Mouse (Mus musculus) liver, embryonic 16.5 days (tissue): ENCODE results near the gene Ankdd1a. TPM values are rescaled to one million over a fixed set of nuclear protein-coding genes. Genes with fewer than 3 reads are reported as not detected.
A peak's percentile ranks its signal among the peaks of the same experiment; 100 is the strongest.

Source experiments
- ATAC-seq: fragments of 200-750 bp; cut with Nextera tagmentation; 2 replicates; pipeline ENCODE4 v1.8.0; 2017; ENCODE audit warnings: low read depth, mild to moderate bottlenecking, moderate number of reproducible peaks, moderate library complexity
- H3K27ac ChIP-seq: fragments of 300-500 bp; sonication (generic); 2 replicates; pipeline ENCODE4 v1.5.1; 2014; ENCODE audit warnings: mild to moderate bottlenecking, low read length
- H3K27me3 ChIP-seq: fragments of 300-500 bp; sonication (generic); 2 replicates; pipeline ENCODE4 v1.6.1; 2014; ENCODE audit warnings: low read depth, low read length, mixed read lengths; ENCODE audit not compliant: control insufficient read depth, insufficient read depth
- H3K36me3 ChIP-seq: fragments of 300-500 bp; sonication (generic); 2 replicates; pipeline ENCODE4 v1.6.1; 2014; ENCODE audit warnings: mild to moderate bottlenecking; ENCODE audit not compliant: control insufficient read depth, insufficient read depth
- H3K4me1 ChIP-seq: fragments of 300-500 bp; sonication (generic); 2 replicates; pipeline ENCODE4 v1.6.1; 2014; ENCODE audit warnings: low read depth, low read length, mixed read lengths; ENCODE audit not compliant: control insufficient read depth
- H3K4me2 ChIP-seq: fragments of 300-500 bp; sonication (generic); 2 replicates; pipeline ENCODE4 v1.6.1; 2014; ENCODE audit warnings: low read depth, low read length, mixed read lengths
- H3K4me3 ChIP-seq: fragments of 300-500 bp; sonication (generic); 2 replicates; pipeline ENCODE4 v1.5.1; 2014; ENCODE audit warnings: low read depth, mild to moderate bottlenecking, low read length
- H3K9ac ChIP-seq: fragments of 300-500 bp; sonication (generic); 2 replicates; pipeline ENCODE4 v1.6.1; 2014; ENCODE audit warnings: low read depth, low read length
- H3K9me3 ChIP-seq: fragments of 300-500 bp; sonication (generic); replicated peaks from 2 replicates; pipeline ENCODE4 v1.6.1; 2016; ENCODE audit warnings: low read length; ENCODE audit not compliant: control insufficient read depth
- WGBS: fragments of 180-500 bp; shearing (Covaris S2); extraction: QIAGEN DNeasy Blood & Tissue Kit; methylation state at CpG from one replicate; pipeline ENCODE4 v1.1.7; 2014; ENCODE audit not compliant: insufficient replicate concordance; 5-methylcytosine and 5-hydroxymethylcytosine counted together
- polyA plus RNA-seq: library from polyadenylated mRNA; unstranded; fragments of >200 nt; fragmentation: Nextera tagmentation; extraction: Ambion mirVana; gene quantifications from 2 replicates; pipeline ENCODE4 v1.2.1, GENCODE M21; 2015

Gene Ankdd1a
- 0.06 TPM in 1 of 2 replicates, not detected in the other for polyA plus RNA-seq

- Histone ChIP-seq H3K9ac (no peak within 1 kb of the TSS), H3K4me3 (no peak within 1 kb of the TSS), H3K4me2 (no peak within 1 kb of the TSS), H3K27ac (no peak within 1 kb of the TSS), H3K27me3 (peaks cover 19% of the 10 kb centered on the region), H3K36me3 (no peaks in the 10 kb centered on the region), H3K4me1 (peaks cover 3% of the 10 kb centered on the region), H3K9me3 (no peaks in the 10 kb centered on the region)
- 27% methylated on average over 25 of the region's 25 CpGs for WGBS
- no peak for ATAC-seq
Measured at GRCm38 (mm10) chr9:65519807-65520504, at the start of gene Ankdd1a. TSS of gene Ankdd1a (minus strand) at chr9:65520193.

GRCm38 (mm10) chr9:65569491-65569971, 49.5 kb upstream of the Ankdd1a start:
- H3K27ac ChIP-seq = peak overlapping the region; percentile 60
- peaks cover 59% of the 10 kb centered on the region for H3K36me3 ChIP-seq
- H3K9ac ChIP-seq = no peak overlapping the region
- ATAC-seq = no peak
- no peaks in the 10 kb centered on the region for H3K27me3 ChIP-seq
- peaks cover 34% of the 10 kb centered on the region for H3K4me1 ChIP-seq
- no peaks in the 10 kb centered on the region for H3K9me3 ChIP-seq
- WGBS = 72% methylated on average over 6 of the region's 6 CpGs
- H3K4me3 ChIP-seq = no peak overlapping the region
- no peak overlapping the region for H3K4me2 ChIP-seq

- Histone ChIP-seq H3K4me3 (no peak overlapping the region), H3K9ac (no peak overlapping the region), H3K9me3 (no peaks in the 10 kb centered on the region), H3K36me3 (peaks cover 63% of the 10 kb centered on the region), H3K27ac (peak overlapping the region; percentile 60; the same call in 1 of the 2 replicates), H3K27me3 (no peaks in the 10 kb centered on the region), H3K4me2 (no peak overlapping the region), H3K4me1 (peaks cover 32% of the 10 kb centered on the region)
- 88% methylated on average over 6 of the region's 6 CpGs for WGBS
- ATAC-seq = no peak
Measured at GRCm38 (mm10) chr9:65568787-65569186, 48.8 kb upstream of the Ankdd1a start.

- H3K4me2 ChIP-seq = no peak overlapping the region
- ATAC-seq = no peak
- no peak overlapping the region for H3K9ac ChIP-seq
- H3K9me3 ChIP-seq = no peaks in the 10 kb centered on the region
- H3K27ac ChIP-seq = peak overlapping the region; percentile 34
- H3K4me1 ChIP-seq = peaks cover 41% of the 10 kb centered on the region
- peaks cover 67% of the 10 kb centered on the region for H3K36me3 ChIP-seq
- H3K27me3 ChIP-seq = no peaks in the 10 kb centered on the region
- WGBS = 84% methylated on average over 2 of the region's 2 CpGs
- no peak overlapping the region for H3K4me3 ChIP-seq
Measured at GRCm38 (mm10) chr9:65564698-65565097, 44.7 kb upstream of the Ankdd1a start.

- H3K4me2 ChIP-seq = no peak overlapping the region
- no peak overlapping the region for H3K9ac ChIP-seq
- H3K27ac ChIP-seq = no peak overlapping the region
- peaks cover 37% of the 10 kb centered on the region for H3K4me1 ChIP-seq
- WGBS = 91% methylated on average over 5 of the region's 5 CpGs
- peaks cover 69% of the 10 kb centered on the region for H3K36me3 ChIP-seq
- ATAC-seq = no peak
- H3K9me3 ChIP-seq = no peaks in the 10 kb centered on the region
- H3K4me3 ChIP-seq = no peak overlapping the region
- H3K27me3 ChIP-seq = no peaks in the 10 kb centered on the region
Measured at GRCm38 (mm10) chr9:65563073-65563472, 43.1 kb upstream of the Ankdd1a start.

- no peak overlapping the region for H3K27ac ChIP-seq
- 0 out of 2 replicates have a peak, but pooled peaks have one; percentile 20 for ATAC-seq
- WGBS = 61% methylated on average over 4 of the region's 4 CpGs
Measured at GRCm38 (mm10) chr9:65562081-65562506, 42.1 kb upstream of the Ankdd1a start.

GRCm38 (mm10) chr9:65561016-65561415, 41.0 kb upstream of the Ankdd1a start:
- no peak overlapping the region for H3K4me2 ChIP-seq
- 66% methylated on average over 4 of the region's 4 CpGs for WGBS
- ATAC-seq = no peak
- no peak overlapping the region for H3K4me3 ChIP-seq
- no peaks in the 10 kb centered on the region for H3K9me3 ChIP-seq
- H3K27me3 ChIP-seq = no peaks in the 10 kb centered on the region
- peaks cover 75% of the 10 kb centered on the region for H3K36me3 ChIP-seq
- no peak overlapping the region; the same call in 1 of the 2 replicates for H3K9ac ChIP-seq
- H3K27ac ChIP-seq = no peak overlapping the region
- H3K4me1 ChIP-seq = peaks cover 54% of the 10 kb centered on the region

More at GRCm38 (mm10) chr9:65562081-65562506, 42.1 kb upstream of the Ankdd1a start:
- H3K4me3 ChIP-seq = no peak overlapping the region
- H3K36me3 ChIP-seq = peaks cover 72% of the 10 kb centered on the region
- no peaks in the 10 kb centered on the region for H3K27me3 ChIP-seq
- H3K4me2 ChIP-seq = no peak overlapping the region
- H3K9ac ChIP-seq = no peak overlapping the region
- no peaks in the 10 kb centered on the region for H3K9me3 ChIP-seq
- H3K4me1 ChIP-seq = peaks cover 47% of the 10 kb centered on the region

- Histone ChIP-seq H3K4me1 (peaks cover 62% of the 10 kb centered on the region), H3K4me2 (no peak overlapping the region), H3K27ac (no peak overlapping the region), H3K9me3 (no peaks in the 10 kb centered on the region), H3K9ac (no peak overlapping the region), H3K36me3 (peaks cover 76% of the 10 kb centered on the region), H3K4me3 (no peak overlapping the region), H3K27me3 (no peaks in the 10 kb centered on the region)
- no peak for ATAC-seq
- 92% methylated on average over 6 of the region's 6 CpGs for WGBS
Measured at GRCm38 (mm10) chr9:65558806-65559205, 38.8 kb upstream of the Ankdd1a start.

GRCm38 (mm10) chr9:65556979-65557378, 37.0 kb upstream of the Ankdd1a start:
- WGBS = 94% methylated on average over 5 of the region's 5 CpGs
- peak overlapping the region; percentile 96 for H3K27ac ChIP-seq
- H3K36me3 ChIP-seq = peaks cover 71% of the 10 kb centered on the region
- H3K9ac ChIP-seq = peak overlapping the region; percentile 2; the same call in 1 of the 2 replicates
- ATAC-seq = no peak
- H3K9me3 ChIP-seq = no peaks in the 10 kb centered on the region
- peaks cover 72% of the 10 kb centered on the region for H3K4me1 ChIP-seq
- no peaks in the 10 kb centered on the region for H3K27me3 ChIP-seq
- H3K4me2 ChIP-seq = no peak overlapping the region
- H3K4me3 ChIP-seq = no peak overlapping the region
